Comparison of ENCODE assay signal across 10 mouse cellular contexts in genomic region chr14:75136119-75136966, GRCm38 (mm10). TPM values are rescaled to one million over a fixed set of nuclear protein-coding genes. Genes with fewer than 3 reads are reported as not detected.
DNase-seq lines count a peak whose midpoint lies in the region; ATAC-seq lines count a peak whose summit lies in the region.
"Had no signal": no experiment of that assay in that cellular context is flagged by ENCODE, and none has a peak within 500 bp of the region (broad histone marks: within the 10 kb centered on the region; RNA-seq: fewer than 3 reads in every experiment).

No protein-coding gene starts in this region.

- no peaks in the 10 kb centered on the region for H3K4me1 ChIP-seq in kidney, embryonic 16.5 days (ENCODE audit: insufficient read depth, low read length)
- H3K4me1 ChIP-seq in heart, embryonic 15.5 days (replicated peaks) = peaks cover 5% of the 10 kb centered on the region; the same call in 1 of the 2 replicates
- peaks cover 13% of the 10 kb centered on the region; the same call in 1 of the 2 replicates for H3K4me1 ChIP-seq in lung, embryonic 15.5 days

- H3K36me3 ChIP-seq in kidney, embryonic 16.5 days (ENCODE audit: insufficient read depth, low read length) = no peaks in the 10 kb centered on the region
- H3K36me3 ChIP-seq in heart, embryonic 15.5 days = no peaks in the 10 kb centered on the region
- no peaks in the 10 kb centered on the region for H3K36me3 ChIP-seq in lung, embryonic 15.5 days

- peak overlapping the region; percentile 15; the same call in 1 of the 2 replicates for H3K27ac ChIP-seq in kidney, embryonic 16.5 days (ENCODE audit: low read length)
- H3K27ac ChIP-seq in heart, embryonic 15.5 days = peak overlapping the region; percentile 50; the same call in 1 of the 2 replicates
- H3K27ac ChIP-seq in lung, embryonic 15.5 days = peak overlapping the region; percentile 76

- H3K9ac ChIP-seq in kidney, embryonic 16.5 days (replicated peaks; ENCODE audit: low read length) = peak overlapping the region; percentile 24; the same call in 1 of the 2 replicates
- H3K9ac ChIP-seq in heart, embryonic 15.5 days = no peak overlapping the region
- peak overlapping the region; percentile 20; the same call in 1 of the 2 replicates for H3K9ac ChIP-seq in lung, embryonic 15.5 days

- H3K4me2 ChIP-seq in kidney, embryonic 16.5 days (replicated peaks; ENCODE audit: low read depth, low read length) = peak overlapping the region; percentile 34
- H3K4me2 ChIP-seq in heart, embryonic 15.5 days = peak overlapping the region; percentile 42
- H3K4me2 ChIP-seq in lung, embryonic 15.5 days = peak overlapping the region; percentile 52

- ATAC-seq in kidney, embryonic 16.5 days (ENCODE audit: low FRiP score, low TSS enrichment) = no peak
- ATAC-seq in heart, embryonic 15.5 days (replicated peaks; ENCODE audit: insufficient number of reproducible peaks, insufficient read depth, low FRiP score, low read depth) = no peak
- ATAC-seq in lung, embryonic 15.5 days (ENCODE audit: borderline replicate concordance, extremely low read depth, low FRiP score, low TSS enrichment) = peak; percentile 43; the same call in 1 of the 2 replicates

- no peaks in the 10 kb centered on the region for H3K9me3 ChIP-seq in kidney, embryonic 16.5 days (ENCODE audit: low read length)
- no peaks in the 10 kb centered on the region for H3K9me3 ChIP-seq in heart, embryonic 15.5 days (replicated peaks)
- no peaks in the 10 kb centered on the region for H3K9me3 ChIP-seq in lung, embryonic 15.5 days

- H3K27me3 ChIP-seq in kidney, embryonic 16.5 days (ENCODE audit: insufficient read depth, low read length) = no peaks in the 10 kb centered on the region
- 0 out of 2 replicates have a peak, but pooled peaks cover 6% of the 10 kb centered on the region for H3K27me3 ChIP-seq in heart, embryonic 15.5 days
- H3K27me3 ChIP-seq in lung, embryonic 15.5 days = no peaks in the 10 kb centered on the region

- DNase-seq in kidney, postnatal 25 days = no peak
- DNase-seq in thymus, postnatal 0 days (ENCODE audit: low spot score) = peak; percentile 60
- no peak for DNase-seq in urinary bladder, adult 2 months (ENCODE audit: low spot score)
- no peak for DNase-seq in right cerebral cortex, postnatal 10 days (ENCODE audit: low spot score in 2 of 2)
- no peak for DNase-seq in urinary bladder, postnatal 4 days (ENCODE audit: low spot score in 2 of 2)
- DNase-seq: right cerebral cortex, postnatal 4 days had no signal

- 70% methylated on average over 25 of the region's 25 CpGs for WGBS in kidney, embryonic 16.5 days
- 59% methylated on average over 25 of the region's 25 CpGs for WGBS in heart, embryonic 15.5 days
- 38% methylated on average over 25 of the region's 25 CpGs for WGBS in lung, embryonic 15.5 days

- peak overlapping the region; percentile 20 for H3K4me3 ChIP-seq in kidney, embryonic 16.5 days (ENCODE audit: low read length)
- peak overlapping the region; percentile 32 for H3K4me3 ChIP-seq in heart, embryonic 15.5 days
- peak overlapping the region; percentile 40 for H3K4me3 ChIP-seq in lung, embryonic 15.5 days

RNA-seq across cellular contexts. Expression of gene Lcp1, which starts 5.4 kb away (rescaled TPM):
- 20.6 and 23.4 TPM in 2 replicates for polyA plus RNA-seq in kidney, embryonic 16.5 days (2015; fragmentation: Nextera tagmentation; extraction: Ambion mirVana)
- 20.6 and 42.9 TPM in 2 replicates for polyA plus RNA-seq in heart, embryonic 15.5 days (2015; fragmentation: Nextera tagmentation; extraction: Ambion mirVana)
- polyA plus RNA-seq in lung, embryonic 15.5 days (2015; fragmentation: Nextera tagmentation; extraction: Ambion mirVana) = 53.4 and 62.6 TPM in 2 replicates
- polyA plus RNA-seq in thymus, postnatal 0 days (2015; fragmentation: Nextera tagmentation; extraction: Ambion mirVana) = 177 and 212 TPM in 2 replicates
- polyA plus RNA-seq in urinary bladder, adult 2 months (2012; rRNA removed) = 21.2 and 29.9 TPM in 2 replicates

RNA-seq across cellular contexts. Expression of gene Lrrc63, which starts 5.7 kb away (rescaled TPM):
- not detected in 2 replicates for polyA plus RNA-seq in kidney, embryonic 16.5 days (2015; fragmentation: Nextera tagmentation; extraction: Ambion mirVana)
- not detected in 2 replicates for polyA plus RNA-seq in heart, embryonic 15.5 days (2015; fragmentation: Nextera tagmentation; extraction: Ambion mirVana)
- polyA plus RNA-seq in lung, embryonic 15.5 days (2015; fragmentation: Nextera tagmentation; extraction: Ambion mirVana) = 0.06 TPM in 1 of 2 replicates, not detected in the other
- 0.06 and 0.09 TPM in 2 replicates for polyA plus RNA-seq in thymus, postnatal 0 days (2015; fragmentation: Nextera tagmentation; extraction: Ambion mirVana)
- polyA plus RNA-seq in urinary bladder, adult 2 months (2012; rRNA removed) = 0.03 TPM in 2 replicates
- polyA plus RNA-seq: limb, embryonic 11.5 days had no signal

Comparison
In these comparisons a context has a peak if more than half of its experiments do, and no peak if none do; other contexts are left out.
1. H3K27ac ChIP-seq: peak in every context shown above with its lines; median percentile 76 in lung, embryonic 15.5 days; 50 in heart, embryonic 15.5 days; 15 in kidney, embryonic 16.5 days.